Mouse (Mus musculus) liver, postnatal 0 days (tissue): ENCODE results near the gene Ly6g6f.

Experiments used
- CTCF ChIP-seq: sonication (generic); IDR thresholded peaks from 2 replicates; pipeline ENCODE4 v1.5.1; 2016; ENCODE audit warnings: antibody characterized with exemption, low read depth
- EP300 ChIP-seq: IDR thresholded peaks from 2 replicates; pipeline ENCODE4 v1.6.1; 2016; ENCODE audit warnings: antibody characterized with exemption, low read depth, mild to moderate bottlenecking

DNA sequence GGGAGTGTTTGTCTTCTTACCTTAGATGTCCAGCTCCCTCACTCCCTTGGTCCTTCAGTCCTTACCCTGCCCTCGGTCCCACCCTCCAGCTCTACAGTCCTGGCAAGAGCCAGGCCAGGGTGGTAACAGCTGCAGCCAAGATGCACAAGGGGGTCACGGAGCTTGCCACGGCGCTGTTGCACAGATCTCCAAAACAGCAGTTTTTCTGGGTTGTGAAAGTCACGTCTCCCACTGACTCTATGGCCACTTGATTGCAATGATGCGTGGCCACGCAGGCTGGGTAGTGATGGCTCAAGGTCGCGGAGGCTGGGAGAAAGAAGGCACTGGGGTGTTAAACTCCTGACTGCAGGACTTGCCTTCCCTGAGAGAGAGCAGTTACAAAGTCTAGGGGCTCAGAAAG is 14.0 kb downstream of the Ly6g6f start:
- no peak for TF ChIP-seq CTCF
- no peak for TF ChIP-seq EP300
